21 mouse cellular contexts compared by ENCODE assay signal in the genomic region with DNA sequence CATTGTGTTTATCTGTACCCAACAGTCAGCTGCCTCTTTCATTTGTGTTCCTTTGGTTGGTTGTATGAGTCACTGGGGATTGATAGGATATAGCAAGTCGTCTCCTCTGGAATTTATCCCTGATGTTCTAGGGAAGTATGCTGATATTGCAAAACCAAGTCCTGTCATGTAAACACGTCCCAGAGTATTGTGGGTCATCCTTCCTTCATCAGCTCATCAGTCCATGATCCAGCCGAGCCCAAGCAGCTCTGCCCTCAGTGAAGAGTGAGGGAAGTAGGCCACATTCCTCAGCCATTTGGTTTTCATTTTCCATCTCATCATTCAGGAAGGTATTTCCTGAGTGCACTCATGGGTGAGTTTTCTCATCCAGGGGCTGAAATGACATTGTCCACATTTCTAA. TPM values are rescaled to one million over a fixed set of nuclear protein-coding genes. Genes with fewer than 3 reads are reported as not detected.
DNase-seq lines count a peak whose midpoint lies in the region; ATAC-seq and TF ChIP-seq lines count a peak whose summit lies in the region.
"Had no signal": no experiment of that assay in that cellular context is flagged by ENCODE, and none has a peak within 500 bp of the region (broad histone marks: within the 10 kb centered on the region; RNA-seq: fewer than 3 reads in every experiment).

No protein-coding gene starts in this region.

- no peak overlapping the region for H3K4me3 ChIP-seq in lung, embryonic 15.5 days
- H3K4me3 ChIP-seq in embryonic fibroblast, embryonic 13.5 days (ENCODE audit: insufficient read depth, low read length) = no peak overlapping the region
- no peak overlapping the region for H3K4me3 ChIP-seq in hindbrain, embryonic 14.5 days (replicated peaks; ENCODE audit: low read length)
- H3K4me3 ChIP-seq: embryonic facial prominence, embryonic 15.5 days; forebrain, embryonic 12.5 days; heart, adult 2 months; heart, embryonic 15.5 days; hindbrain, embryonic 15.5 days had no signal

- H3K27me3 ChIP-seq in lung, embryonic 15.5 days = no peaks in the 10 kb centered on the region
- H3K27me3 ChIP-seq in hindbrain, embryonic 14.5 days (ENCODE audit: control insufficient read depth, insufficient read depth, low read length) = no peaks in the 10 kb centered on the region
- H3K27me3 ChIP-seq: embryonic facial prominence, embryonic 15.5 days; forebrain, embryonic 12.5 days; heart, embryonic 15.5 days; hindbrain, embryonic 15.5 days had no signal

- H3K36me3 ChIP-seq in lung, embryonic 15.5 days = no peaks in the 10 kb centered on the region
- H3K36me3 ChIP-seq in hindbrain, embryonic 14.5 days (replicated peaks; ENCODE audit: control insufficient read depth, insufficient read depth) = no peaks in the 10 kb centered on the region
- H3K36me3 ChIP-seq: embryonic facial prominence, embryonic 15.5 days; forebrain, embryonic 12.5 days; heart, embryonic 15.5 days; hindbrain, embryonic 15.5 days had no signal

- ATAC-seq in lung, embryonic 15.5 days (ENCODE audit: borderline replicate concordance, extremely low read depth, low FRiP score, low TSS enrichment) = peak; percentile 65; the same call in 1 of the 2 replicates
- no peak for ATAC-seq in hindbrain, embryonic 14.5 days (ENCODE audit: low FRiP score)
- ATAC-seq: forebrain, embryonic 16.5 days had no signal

- H3K4me2 ChIP-seq in lung, embryonic 15.5 days = no peak overlapping the region
- no peak overlapping the region for H3K4me2 ChIP-seq in hindbrain, embryonic 14.5 days (replicated peaks)
- H3K4me2 ChIP-seq: embryonic facial prominence, embryonic 15.5 days; forebrain, embryonic 12.5 days; heart, embryonic 11.5 days; heart, embryonic 15.5 days; hindbrain, embryonic 15.5 days had no signal

- H3K9ac ChIP-seq in lung, embryonic 15.5 days = no peak overlapping the region
- H3K9ac ChIP-seq in hindbrain, embryonic 14.5 days = no peak overlapping the region
- H3K9ac ChIP-seq: embryonic facial prominence, embryonic 15.5 days; forebrain, embryonic 12.5 days; heart, embryonic 15.5 days; hindbrain, embryonic 15.5 days had no signal

- DNase-seq in lung, postnatal 14 days = no peak
- peak; percentile 48 for DNase-seq in lung, postnatal 25 days (ENCODE audit: low spot score)
- no peak for DNase-seq in adrenal gland, adult (ENCODE audit: inconsistent age in 2 of 2, low spot score in 1 of 2)
- no peak for DNase-seq in cerebellum, postnatal 4 days (ENCODE audit: low spot score in 2 of 2)
- no peak for DNase-seq in hindbrain, embryonic 14.5 days (ENCODE audit: low spot score)
- DNase-seq: adrenal gland, adult 2 months; adrenal gland, postnatal 25 days; cerebellum, adult 2 months; cerebellum, postnatal 10 days; embryo, embryonic 11 days; gastrocnemius, postnatal 14 days; heart, adult 2 months; heart, postnatal 14 days had no signal

- H3K27ac ChIP-seq in lung, embryonic 15.5 days = no peak overlapping the region
- H3K27ac ChIP-seq in embryonic fibroblast, embryonic 13.5 days (ENCODE audit: insufficient read depth, low read length) = peak overlapping the region; percentile 22; the same call in 1 of the 2 replicates
- H3K27ac ChIP-seq in hindbrain, embryonic 14.5 days = no peak overlapping the region
- H3K27ac ChIP-seq: embryonic facial prominence, embryonic 15.5 days; forebrain, embryonic 12.5 days; heart, adult 2 months; heart, embryonic 15.5 days; hindbrain, embryonic 15.5 days had no signal

- TF ChIP-seq CTCF in embryonic fibroblast, embryonic 13.5 days (IDR thresholded peaks at IDR 0.05; ENCODE audit: borderline replicate concordance, insufficient read depth, low read length) = no peak

- no peaks in the 10 kb centered on the region for H3K9me3 ChIP-seq in lung, embryonic 15.5 days
- no peaks in the 10 kb centered on the region; the same call in 1 of the 2 replicates for H3K9me3 ChIP-seq in hindbrain, embryonic 14.5 days (ENCODE audit: control insufficient read depth, low read length)
- H3K9me3 ChIP-seq: heart, embryonic 15.5 days; hindbrain, embryonic 15.5 days had no signal

- H3K4me1 ChIP-seq in lung, embryonic 15.5 days = no peaks in the 10 kb centered on the region
- H3K4me1 ChIP-seq in embryonic fibroblast, embryonic 13.5 days (ENCODE audit: control insufficient read depth, insufficient read depth, low read length) = peaks cover 17% of the 10 kb centered on the region
- no peaks in the 10 kb centered on the region for H3K4me1 ChIP-seq in hindbrain, embryonic 14.5 days (replicated peaks; ENCODE audit: control insufficient read depth, insufficient read depth, low read length)
- H3K4me1 ChIP-seq: embryonic facial prominence, embryonic 15.5 days; forebrain, embryonic 12.5 days; hindbrain, embryonic 15.5 days had no signal

- WGBS in lung, embryonic 15.5 days = 21% methylated on average over 3 of the region's 3 CpGs
- 81% methylated on average over 3 of the region's 3 CpGs for WGBS in hindbrain, embryonic 14.5 days

- TF ChIP-seq POLR2A in embryonic fibroblast, embryonic 13.5 days (IDR thresholded peaks at IDR 0.05; ENCODE audit: low read depth, low read length) = no peak

RNA-seq across cellular contexts. Expression of gene Ampd3, which starts 54.3 kb away (rescaled TPM):
- polyA plus RNA-seq in lung, embryonic 15.5 days (2015; fragmentation: Nextera tagmentation; extraction: Ambion mirVana) = 2.1 and 2.5 TPM in 2 replicates
- 4.6 and 8.8 TPM in 2 replicates for polyA plus RNA-seq in embryonic fibroblast, embryonic 13.5 days (2011; ENCODE audit: insufficient read length, low read depth, missing spikeins)
- 8.8 and 10.8 TPM in 2 replicates for polyA plus RNA-seq in hindbrain, embryonic 14.5 days (2014; fragmentation: Nextera tagmentation; extraction: Ambion mirVana)
